ENCODE assay signal across 18 mouse cellular contexts in genomic region chr9:122337510-122337931, GRCm38 (mm10). TPM values are rescaled to one million over a fixed set of nuclear protein-coding genes. Genes with fewer than 3 reads are reported as not detected.
A peak's percentile ranks its signal among the peaks of the same experiment; 100 is the strongest.
DNase-seq lines count a peak whose midpoint lies in the region; ATAC-seq and TF ChIP-seq lines count a peak whose summit lies in the region.
"Had no signal": no experiment of that assay in that cellular context is flagged by ENCODE, and none has a peak within 500 bp of the region (broad histone marks: within the 10 kb centered on the region; RNA-seq: fewer than 3 reads in every experiment).

No protein-coding gene starts in this region.

- H3K9ac ChIP-seq in kidney, embryonic 15.5 days = no peak overlapping the region
- H3K9ac ChIP-seq: forebrain, embryonic 12.5 days; lung, embryonic 14.5 days; midbrain, embryonic 15.5 days; neural tube, embryonic 15.5 days had no signal

- H3K9me3 ChIP-seq in kidney, embryonic 15.5 days (replicated peaks) = no peaks in the 10 kb centered on the region
- H3K9me3 ChIP-seq: forebrain, embryonic 12.5 days; limb, embryonic 10.5 days; midbrain, embryonic 15.5 days; neural tube, embryonic 15.5 days had no signal

- no peak overlapping the region for H3K27ac ChIP-seq in kidney, embryonic 15.5 days
- H3K27ac ChIP-seq: forebrain, embryonic 12.5 days; heart, adult 2 months; layer of hippocampus, adult 2 months; limb, embryonic 10.5 days; midbrain, embryonic 15.5 days; neural tube, embryonic 15.5 days had no signal

- DNase-seq in kidney, adult 8-10 months = peak; percentile 69 to 80
- peak; percentile 28 for DNase-seq in ZHBTc4 (ENCODE audit: low read depth, low spot score)
- peak; percentile 53 to 88 for DNase-seq in kidney, postnatal 25 days
- DNase-seq in ovary, postnatal 36 days (ENCODE audit: low spot score) = no peak
- no peak for DNase-seq in right cerebral cortex, postnatal 10 days (ENCODE audit: low spot score in 2 of 2)
- DNase-seq: adrenal gland, adult 8-10 months; cerebellum, adult 8-10 months; heart, adult 2 months; heart, postnatal 36 days; lung, embryonic 14.5 days had no signal

- H3K36me3 ChIP-seq in kidney, embryonic 15.5 days = no peaks in the 10 kb centered on the region
- no peaks in the 10 kb centered on the region for H3K36me3 ChIP-seq in C2C12 (ENCODE audit: control insufficient read depth, insufficient read depth)
- H3K36me3 ChIP-seq: forebrain, embryonic 12.5 days; limb, embryonic 10.5 days; midbrain, embryonic 15.5 days; neural tube, embryonic 15.5 days had no signal

- no peaks in the 10 kb centered on the region for H3K79me3 ChIP-seq in C2C12 (ENCODE audit: low read depth)

- H3K4me3 ChIP-seq in kidney, embryonic 15.5 days (replicated peaks) = no peak overlapping the region
- H3K4me3 ChIP-seq in C2C12 (ENCODE audit: insufficient read depth, poor library complexity, severe bottlenecking) = no peak overlapping the region
- H3K4me3 ChIP-seq: forebrain, embryonic 12.5 days; heart, adult 2 months; layer of hippocampus, adult 2 months; limb, embryonic 10.5 days; midbrain, embryonic 15.5 days; neural tube, embryonic 15.5 days had no signal

- TF ChIP-seq CTCF in C2C12 (IDR thresholded peaks at IDR 0.05; ENCODE audit: control insufficient read depth, insufficient read depth, insufficient read length) = no peak

- H3ac ChIP-seq in C2C12 (ENCODE audit: control insufficient read depth, insufficient read length, low read depth) = peak overlapping the region; percentile 36

- H3K4me1 ChIP-seq in kidney, embryonic 15.5 days = no peaks in the 10 kb centered on the region
- H3K4me1 ChIP-seq: forebrain, embryonic 12.5 days; limb, embryonic 10.5 days; neural tube, embryonic 15.5 days had no signal

- WGBS in kidney, embryonic 15.5 days = 48% methylated on average over 8 of the region's 8 CpGs

- no peak overlapping the region for H3K4me2 ChIP-seq in kidney, embryonic 15.5 days
- H3K4me2 ChIP-seq: forebrain, embryonic 12.5 days; lung, embryonic 14.5 days; midbrain, embryonic 15.5 days; neural tube, embryonic 15.5 days had no signal

- ATAC-seq in kidney, embryonic 15.5 days (replicated peaks; ENCODE audit: low FRiP score) = no peak
- ATAC-seq in megakaryocyte-erythroid progenitor cell, adult 5-6 weeks (replicated peaks; ENCODE audit: low FRiP score, low TSS enrichment, poor library complexity, severe bottlenecking) = no peak
- ATAC-seq: midbrain, embryonic 15.5 days had no signal

- no peaks in the 10 kb centered on the region for H3K27me3 ChIP-seq in kidney, embryonic 15.5 days
- H3K27me3 ChIP-seq in C2C12 (ENCODE audit: control insufficient read depth, insufficient read depth, insufficient read length) = no peaks in the 10 kb centered on the region
- H3K27me3 ChIP-seq: forebrain, embryonic 12.5 days; midbrain, embryonic 15.5 days; neural tube, embryonic 15.5 days had no signal

- no peaks in the 10 kb centered on the region for H3K79me2 ChIP-seq in C2C12 (ENCODE audit: control insufficient read depth, insufficient read depth)

TF ChIP-seq in C2C12, 6 proteins besides CTCF, POLR2A, EP300 and RAD21:
- TF ChIP-seq MAX (IDR thresholded peaks at IDR 0.05) = no peak
- no peak for TF ChIP-seq USF1 (IDR thresholded peaks at IDR 0.05; ENCODE audit: low read depth)
- no peak for TF ChIP-seq FOSL1 (IDR thresholded peaks at IDR 0.05; ENCODE audit: insufficient read depth, low read length, poor library complexity, severe bottlenecking)
- no peak for TF ChIP-seq MYOD1 (IDR thresholded peaks at IDR 0.05; ENCODE audit: control insufficient read depth, insufficient read length, low read depth)
- TF ChIP-seq CEBPB (IDR thresholded peaks at IDR 0.05; ENCODE audit: low read depth) = no peak
- no peak for TF ChIP-seq MYOG (IDR thresholded peaks at IDR 0.05; ENCODE audit: control insufficient read depth, extremely low read depth, insufficient read length)

RNA-seq across cellular contexts. Expression of gene Abhd5, which starts 13.9 kb away (rescaled TPM):
- 20.9 and 27.4 TPM in 2 replicates for polyA plus RNA-seq in kidney, embryonic 15.5 days (2015; fragmentation: Nextera tagmentation; extraction: Ambion mirVana)
- 22.3 TPM for polyA plus RNA-seq in C2C12 (2012; fragmentation: generic; extraction: Trizol)
- 23.6 and 30.9 TPM in 2 replicates for total RNA-seq in megakaryocyte-erythroid progenitor cell, adult 5-6 weeks (2014; fragmentation: Nextera tagmentation)
- 17.7 and 26.4 TPM in 2 replicates for total RNA-seq in megakaryocyte-erythroid progenitor cell, adult 5-6 weeks (2017)

RNA-seq across cellular contexts. Expression of gene Ano10, which starts 43.3 kb away (rescaled TPM):
- polyA plus RNA-seq in kidney, embryonic 15.5 days (2015; fragmentation: Nextera tagmentation; extraction: Ambion mirVana) = 32.0 and 36.2 TPM in 2 replicates
- 36.0 TPM for polyA plus RNA-seq in C2C12 (2012; fragmentation: generic; extraction: Trizol)
- total RNA-seq in megakaryocyte-erythroid progenitor cell, adult 5-6 weeks (2014; fragmentation: Nextera tagmentation) = 4.6 and 6.4 TPM in 2 replicates
- total RNA-seq in megakaryocyte-erythroid progenitor cell, adult 5-6 weeks (2017) = 0.65 and 0.70 TPM in 2 replicates

Comparison
In these comparisons a context has a peak if more than half of its experiments do, and no peak if none do; other contexts are left out.
1. DNase-seq: peak in kidney, adult 8-10 months (2 of 2), ZHBTc4 (single experiment) and kidney, postnatal 25 days (2 of 2); none in ovary, postnatal 36 days (single experiment) and right cerebral cortex, postnatal 10 days (0 of 2).